Mouse (Mus musculus) ovary, postnatal 36 days (tissue): ENCODE measurements at regions not wholly inside any gene's neighbourhood (a gene's known extent, or its start where the extent isn't known, plus 50 kb on each side); places are given as distances from the start of the nearest gene placed in this dataset.

Source experiments
- DNase-seq: peaks from one replicate; pipeline ENCODE4 v3.0.0; 2022; ENCODE audit warnings: low spot score, mixed read lengths

- DNase-seq, result no peak
Measured at GRCm38 (mm10) chr13:44608681-44609335, 120.5 kb upstream of the Jarid2 start.

DNA sequence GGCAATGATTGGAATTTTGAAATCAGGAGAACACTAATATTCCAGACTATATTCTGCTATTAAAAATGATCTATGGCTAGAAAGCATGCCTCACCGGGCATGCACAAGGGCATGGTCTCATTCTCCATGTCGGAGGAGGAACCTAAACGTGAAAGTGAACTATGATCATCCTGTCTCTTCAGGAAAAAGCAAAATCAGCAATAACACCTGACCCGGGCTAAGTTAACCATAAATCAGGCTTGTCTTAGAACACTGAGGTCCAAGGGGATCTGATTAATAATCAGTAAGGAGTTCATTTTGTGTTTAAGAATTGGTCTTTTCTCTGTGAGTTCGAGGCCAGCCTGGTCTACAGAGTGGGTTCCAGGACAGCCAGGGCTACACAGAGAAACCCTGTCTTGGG, 119.7 kb upstream of the Jarid2 start:
- DNase-seq, result no peak

DNA sequence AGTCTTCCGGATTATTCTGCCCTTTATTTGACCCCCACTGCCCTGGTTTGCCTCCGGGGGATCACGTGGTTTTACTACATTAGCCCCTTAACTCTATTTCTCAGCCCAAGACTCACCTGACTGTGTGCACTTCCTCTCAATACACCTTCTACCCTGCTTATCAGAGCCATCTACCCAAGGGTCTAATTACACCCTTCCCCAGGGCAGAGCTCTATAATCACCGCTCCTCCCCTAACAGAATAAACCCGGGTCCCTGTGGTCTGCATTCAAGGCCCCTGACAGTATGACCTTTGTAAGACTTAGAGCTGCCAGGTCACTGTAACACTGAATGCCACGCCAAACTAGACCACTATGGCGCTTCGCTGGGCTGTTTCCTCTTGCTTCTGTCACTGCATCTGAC, 113.6 kb upstream of the Jarid2 start:
- DNase-seq, result no peak

DNA sequence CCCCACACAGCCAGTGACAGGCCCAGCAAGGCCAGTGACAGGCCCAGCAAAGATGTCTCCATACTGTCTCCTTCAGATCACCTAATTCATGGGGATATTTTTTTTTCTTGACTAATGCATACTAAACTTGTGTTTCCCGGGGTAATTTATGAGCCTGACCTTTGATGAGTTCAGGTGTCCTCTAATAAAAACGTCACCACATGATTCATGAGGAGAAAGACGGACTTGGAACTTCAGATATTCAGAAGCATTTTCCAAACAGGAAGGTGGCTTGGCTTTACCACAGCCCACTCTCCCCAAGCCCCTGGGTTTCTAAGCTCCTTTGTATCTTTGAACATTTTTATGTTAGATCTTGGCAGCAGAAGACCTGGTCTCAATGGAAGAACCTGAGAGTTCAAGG, 110.9 kb upstream of the Jarid2 start:
- DNase-seq, result no peak

DNA sequence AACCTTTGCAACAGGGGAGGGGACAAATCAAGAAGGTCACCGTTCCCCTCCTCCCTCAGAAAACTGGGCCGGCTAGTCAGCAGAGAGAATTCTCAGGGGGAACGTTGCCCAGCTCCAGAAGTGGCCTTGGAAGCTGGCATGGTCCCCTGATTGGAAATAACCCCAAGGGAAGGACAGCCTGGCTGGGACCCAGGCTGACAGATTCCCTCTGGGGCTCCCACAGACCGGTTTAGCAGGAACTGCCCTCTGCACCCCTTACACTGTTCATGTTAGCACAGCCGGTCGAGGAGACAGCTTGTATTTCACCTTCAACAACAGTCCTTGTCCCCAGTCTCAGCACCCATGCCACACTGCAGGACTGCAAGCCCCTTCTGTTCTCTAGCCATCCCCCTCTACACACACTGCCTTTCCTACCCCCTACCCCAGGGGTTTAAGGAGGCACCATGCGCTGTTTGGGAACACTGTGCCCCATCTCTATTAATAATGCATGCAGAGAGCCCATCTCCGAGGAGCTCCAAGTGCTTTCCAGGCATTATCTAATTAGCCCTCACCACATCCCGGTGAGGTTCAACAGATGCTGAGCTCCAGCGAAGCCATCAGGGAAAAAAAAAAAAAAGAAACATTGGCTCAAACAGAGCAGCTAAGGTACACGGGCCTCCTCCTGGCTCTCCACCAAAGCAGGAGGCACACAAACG, 106.5 kb upstream of the Jarid2 start:
- peak; percentile 21 for DNase-seq

DNA sequence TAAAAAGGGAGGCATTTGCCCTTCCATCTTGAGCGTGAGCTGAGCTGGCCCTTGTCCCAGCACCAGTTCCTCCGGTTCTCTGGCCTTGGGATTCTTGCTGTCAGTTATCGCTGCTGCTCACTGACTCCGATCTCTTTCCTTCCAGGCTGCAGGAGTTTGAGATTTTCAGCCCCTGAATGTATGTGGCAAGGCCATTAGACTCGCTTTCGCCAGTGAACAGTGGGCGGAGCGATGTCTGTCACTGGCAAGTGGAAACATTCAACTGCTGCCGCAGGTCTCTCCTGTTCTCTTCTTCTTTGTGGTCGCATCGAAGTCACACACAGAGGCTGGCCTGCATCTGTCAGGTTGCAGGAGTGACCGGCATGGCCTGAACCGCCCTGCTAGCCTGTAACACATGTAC, 104.6 kb upstream of the Jarid2 start:
- DNase-seq, result peak; percentile 18

- DNase-seq, result no peak
Measured at GRCm38 (mm10) chr13:44625792-44626191, 103.5 kb upstream of the Jarid2 start.

DNA sequence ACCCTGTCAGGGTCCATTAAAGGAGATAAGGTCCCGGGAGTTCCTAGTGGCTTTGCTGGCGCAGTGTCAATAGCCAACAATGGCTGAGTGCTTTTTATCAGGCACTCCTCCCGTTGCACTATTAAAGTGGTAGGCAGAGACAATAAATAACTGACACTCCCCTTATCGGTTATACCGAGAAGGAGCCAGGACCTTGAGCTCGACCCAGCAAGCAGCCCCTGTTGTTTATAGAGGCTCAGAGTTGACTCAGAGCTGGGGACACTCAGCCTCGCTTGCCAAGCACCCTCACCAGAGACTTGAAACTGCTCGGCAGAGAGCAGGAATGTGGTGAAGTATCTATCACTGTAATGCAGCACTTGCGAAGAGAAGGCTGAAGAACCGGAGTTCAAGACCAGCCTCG, 102.5 kb upstream of the Jarid2 start:
- DNase-seq, result peak; percentile 34

DNA sequence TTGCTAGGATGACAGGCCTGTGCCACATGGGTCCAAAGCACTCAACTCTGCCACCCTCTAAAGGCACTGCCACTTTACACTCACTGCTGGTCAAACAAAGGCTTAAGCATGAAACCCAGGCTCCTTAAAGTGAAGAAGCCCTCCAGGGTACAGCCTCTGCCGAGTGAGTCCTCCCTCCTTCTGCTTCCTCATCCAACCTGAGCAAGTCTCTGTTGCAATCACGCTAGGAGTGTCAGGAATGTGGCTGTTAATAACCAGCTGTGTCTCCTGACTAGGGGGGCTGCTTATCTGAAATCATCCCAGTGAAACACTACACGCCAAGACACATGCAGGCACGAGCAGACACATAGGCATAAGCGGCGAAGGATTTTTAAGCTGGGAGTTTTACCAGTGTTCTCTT, 99.2 kb upstream of the Jarid2 start:
- no peak for DNase-seq

DNA sequence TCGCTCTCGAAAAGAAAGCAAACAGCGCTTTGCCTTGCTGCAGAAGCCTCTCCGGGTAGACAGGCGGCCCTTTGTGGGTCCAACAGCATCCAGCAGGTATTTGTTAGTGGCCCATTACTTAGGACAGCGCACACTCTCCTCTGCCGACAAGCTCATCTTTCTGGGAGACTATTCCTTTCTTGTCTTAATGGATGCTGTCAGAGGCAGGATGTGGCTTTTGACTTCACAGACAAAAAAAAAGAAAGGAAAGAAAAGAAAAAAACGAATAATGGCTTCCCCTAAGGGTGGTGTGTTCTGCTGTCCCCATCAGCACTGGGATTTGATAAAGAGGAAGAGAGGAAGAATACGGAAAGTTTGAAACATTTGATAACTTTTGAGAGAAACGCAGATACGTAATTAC, 94.7 kb upstream of the Jarid2 start:
- no peak for DNase-seq

- DNase-seq, result no peak
Measured at GRCm38 (mm10) chr13:44635221-44636007, 93.9 kb upstream of the Jarid2 start.

DNA sequence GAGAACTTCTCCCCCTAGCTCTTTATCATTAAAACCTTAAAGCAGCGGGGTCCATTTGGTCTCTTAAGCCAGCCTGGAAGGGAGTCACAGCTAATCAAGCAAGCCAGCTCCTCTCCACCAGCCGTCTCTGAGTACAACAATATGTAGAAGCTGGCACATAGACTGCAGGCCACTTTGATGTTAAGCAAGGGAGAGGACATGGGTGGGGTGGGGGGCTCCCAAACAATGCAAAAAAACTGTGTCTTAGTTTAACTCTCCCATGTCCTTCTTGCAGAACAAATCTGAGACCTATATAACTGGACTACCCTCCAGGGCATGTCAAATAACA, 93.3 kb upstream of the Jarid2 start:
- no peak for DNase-seq

DNA sequence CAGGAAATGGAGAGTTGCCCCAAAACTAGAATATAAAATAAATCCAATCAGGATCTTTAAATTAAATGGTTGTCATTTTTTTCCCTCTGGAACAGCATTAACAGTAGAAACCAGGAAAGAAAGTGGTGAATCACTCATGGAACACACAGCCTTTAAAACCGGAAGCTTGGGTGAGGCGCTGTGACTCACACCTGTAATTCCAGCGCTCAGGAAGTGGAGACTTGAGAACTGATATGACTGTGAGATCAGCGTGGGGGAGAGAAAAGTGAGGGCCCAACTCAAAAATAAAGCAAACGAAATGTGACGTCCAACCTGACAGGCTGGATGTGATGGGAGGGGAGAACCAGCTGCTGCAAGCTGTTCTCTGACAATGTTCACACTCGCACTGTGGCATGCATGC, 86.9 kb upstream of the Jarid2 start:
- DNase-seq, result no peak

DNA sequence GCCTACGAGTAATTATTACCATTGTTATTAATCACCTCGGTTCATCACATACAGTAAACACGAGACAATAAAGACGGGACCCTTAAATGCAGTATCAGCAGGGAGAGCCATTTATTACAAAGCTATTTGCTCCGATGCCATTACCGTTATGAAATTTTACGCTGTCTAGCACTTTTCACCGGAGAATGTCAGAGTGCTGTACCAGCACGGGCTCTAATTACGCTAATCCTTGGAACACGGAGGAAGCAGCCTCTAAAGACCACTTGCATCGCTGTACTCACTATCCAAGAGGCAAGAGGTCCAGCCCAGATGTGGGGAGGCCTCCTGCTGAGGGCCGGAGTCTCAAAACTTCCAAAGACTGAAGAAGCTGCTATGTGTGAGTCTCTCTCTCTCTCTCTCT, 79.2 kb upstream of the Jarid2 start:
- DNase-seq, result no peak

DNA sequence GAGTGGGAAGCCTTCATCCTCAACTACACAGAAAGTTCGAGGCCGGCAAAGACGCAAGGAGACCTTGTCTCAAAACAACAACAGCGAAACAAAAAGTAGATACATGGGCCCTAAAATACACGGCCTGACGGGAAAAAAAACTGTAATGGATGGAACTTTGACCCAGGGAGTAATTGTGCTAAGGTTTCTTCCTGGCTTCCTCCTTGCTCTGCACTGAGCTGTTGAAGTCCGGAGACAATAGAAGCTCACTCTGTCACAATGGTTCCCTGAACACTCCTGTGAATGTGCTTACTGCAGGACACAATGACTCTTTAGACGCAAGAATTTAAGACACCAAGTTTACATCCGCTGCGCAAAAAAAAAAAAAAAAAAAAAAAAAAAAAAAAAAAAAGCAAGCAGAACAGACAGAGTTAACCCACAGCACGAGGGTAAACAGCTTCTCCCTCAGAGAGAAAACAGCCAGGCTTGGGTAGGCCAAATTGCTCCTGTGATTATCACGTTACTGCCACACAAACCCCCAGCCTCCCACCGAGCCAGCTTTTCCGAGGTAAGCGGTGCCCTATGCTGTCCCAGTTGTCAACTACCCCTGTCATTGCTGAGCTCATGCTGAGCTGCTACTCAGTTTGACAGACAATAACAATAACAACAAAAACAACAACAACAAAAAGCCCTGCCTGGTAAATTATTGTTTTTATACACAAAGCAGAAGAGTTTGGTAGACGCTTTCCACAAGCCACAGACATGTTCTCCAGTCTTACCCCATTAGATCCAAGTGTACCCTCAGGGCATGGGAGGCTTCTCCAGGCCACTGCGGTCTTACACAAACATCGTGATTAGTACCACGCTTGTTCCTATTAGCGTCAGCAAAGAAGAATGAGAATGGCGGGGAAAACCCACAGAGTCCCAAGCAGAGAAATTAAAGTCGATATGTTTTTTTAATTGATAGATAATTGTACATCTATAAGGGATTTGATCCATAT, 77.7 kb upstream of the Jarid2 start:
- DNase-seq, result no peak

DNA sequence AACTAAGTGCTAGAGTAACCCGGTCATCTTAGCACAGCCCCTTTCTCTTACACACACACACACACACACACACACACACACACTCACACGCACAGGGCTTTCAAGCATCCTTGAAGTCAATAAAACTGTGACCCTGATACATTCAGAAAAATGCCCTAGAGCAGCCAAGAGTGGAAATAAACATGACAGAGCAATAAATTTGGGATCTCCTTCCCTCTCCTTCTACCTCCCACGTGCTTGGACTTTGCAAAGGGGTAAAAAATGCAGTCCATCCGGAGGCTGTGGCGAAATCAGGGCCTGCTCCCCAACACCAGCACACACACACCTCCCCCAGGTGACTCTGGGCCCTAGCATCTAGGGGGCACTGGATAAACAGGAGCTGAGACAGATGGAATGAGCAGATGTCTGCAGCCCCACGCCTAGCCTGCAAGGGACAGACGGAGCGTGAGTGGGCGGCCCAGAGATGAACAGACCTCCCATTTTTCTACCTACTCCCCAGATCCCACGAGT, 71.3 kb upstream of the Jarid2 start:
- no peak for DNase-seq

- no peak for DNase-seq
Measured at GRCm38 (mm10) chr13:44659861-44660260, 69.4 kb upstream of the Jarid2 start.

- DNase-seq, result no peak
Measured at GRCm38 (mm10) chr13:44663062-44663461, 66.2 kb upstream of the Jarid2 start.

- DNase-seq, result no peak
Measured at GRCm38 (mm10) chr13:44663730-44664129, 65.5 kb upstream of the Jarid2 start.

GRCm38 (mm10) chr13:44669761-44670160, 59.5 kb upstream of the Jarid2 start:
- DNase-seq, result no peak

DNA sequence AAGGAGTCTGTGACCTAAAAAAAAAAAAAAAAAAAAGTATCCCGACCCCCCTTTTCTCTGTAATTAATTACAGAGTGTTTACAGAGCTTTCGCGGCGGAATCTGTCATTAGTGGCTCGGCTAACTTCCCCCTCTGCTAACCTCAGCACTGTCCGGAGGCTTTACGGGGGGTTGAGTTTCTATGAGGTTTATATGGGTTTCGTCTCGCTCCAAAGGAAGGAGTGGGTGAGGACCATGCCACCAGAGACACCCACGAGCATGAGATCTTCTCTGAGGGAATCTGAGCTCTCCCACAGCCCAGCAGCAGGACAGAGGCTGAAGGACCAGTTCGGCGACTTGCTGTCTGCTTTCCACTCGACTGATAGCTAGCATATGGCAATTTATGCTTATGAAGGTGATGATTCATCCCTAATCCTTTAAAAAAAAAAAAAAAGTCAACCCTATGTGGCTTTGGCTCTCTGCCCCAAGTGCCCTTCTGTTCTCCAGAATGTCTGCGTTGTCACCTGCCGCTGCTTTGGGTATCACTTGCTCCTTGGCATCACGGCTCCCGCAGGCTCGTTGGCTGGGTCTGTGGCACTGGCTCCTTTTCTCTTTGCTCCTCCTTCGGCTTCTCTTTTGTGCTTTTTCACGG, 55.8 kb upstream of the Jarid2 start:
- DNase-seq, result no peak

GRCm38 (mm10) chr13:44673967-44674357, 55.3 kb upstream of the Jarid2 start:
- no peak for DNase-seq
